ENCODE assay signal across 25 mouse cellular contexts in genomic region chr1:87164164-87164795, GRCm38 (mm10). TPM values are rescaled to one million over a fixed set of nuclear protein-coding genes. Genes with fewer than 3 reads are reported as not detected.
DNase-seq lines count a peak whose midpoint lies in the region; ATAC-seq and TF ChIP-seq lines count a peak whose summit lies in the region.
"Had no signal": no experiment of that assay in that cellular context is flagged by ENCODE, and none has a peak within 500 bp of the region (broad histone marks: within the 10 kb centered on the region; RNA-seq: fewer than 3 reads in every experiment).

No protein-coding gene starts in this region.

- H3K4me1 ChIP-seq in forebrain, embryonic 11.5 days (replicated peaks; ENCODE audit: control insufficient read depth, insufficient read depth, low read length), result no peaks in the 10 kb centered on the region
- peaks cover 32% of the 10 kb centered on the region for H3K4me1 ChIP-seq in forebrain, embryonic 10.5 days
- H3K4me1 ChIP-seq in hindbrain, embryonic 11.5 days (replicated peaks; ENCODE audit: control insufficient read depth, insufficient read depth, low read length), result no peaks in the 10 kb centered on the region
- peaks cover 10% of the 10 kb centered on the region; the same call in 1 of the 2 replicates for H3K4me1 ChIP-seq in midbrain, embryonic 14.5 days (ENCODE audit: control insufficient read depth, insufficient read depth, low read length)
- H3K4me1 ChIP-seq: embryonic facial prominence, embryonic 13.5 days; heart, embryonic 13.5 days; liver, embryonic 15.5 days; megakaryocyte, embryonic 14.5 days had no signal

- no peaks in the 10 kb centered on the region; the same call in 1 of the 2 replicates for H3K27me3 ChIP-seq in forebrain, embryonic 11.5 days (ENCODE audit: control insufficient read depth, insufficient read depth, low read length)
- H3K27me3 ChIP-seq in forebrain, embryonic 10.5 days (ENCODE audit: poor library complexity, severe bottlenecking), result peaks cover 84% of the 10 kb centered on the region
- H3K27me3 ChIP-seq in hindbrain, embryonic 11.5 days (ENCODE audit: control insufficient read depth, insufficient read depth, low read length), result no peaks in the 10 kb centered on the region
- no peaks in the 10 kb centered on the region for H3K27me3 ChIP-seq in midbrain, embryonic 14.5 days (ENCODE audit: control insufficient read depth, insufficient read depth, low read length)

- ATAC-seq in forebrain, embryonic 11.5 days (replicated peaks; ENCODE audit: low FRiP score), result peak; percentile 49; the same call in 1 of the 2 replicates
- peak; percentile 73 for ATAC-seq in hindbrain, embryonic 11.5 days (ENCODE audit: low FRiP score)
- ATAC-seq in midbrain, embryonic 14.5 days (ENCODE audit: low FRiP score, low TSS enrichment), result no peak
- ATAC-seq in monocyte, adult 5-6 weeks (replicated peaks; ENCODE audit: insufficient number of reproducible peaks, low FRiP score, low TSS enrichment, poor library complexity, severe bottlenecking), result no peak
- ATAC-seq: intestine, embryonic 16.5 days had no signal

- no peaks in the 10 kb centered on the region for H3K36me3 ChIP-seq in forebrain, embryonic 11.5 days (ENCODE audit: control insufficient read depth, insufficient read depth, low read length)
- H3K36me3 ChIP-seq in forebrain, embryonic 10.5 days (replicated peaks), result no peaks in the 10 kb centered on the region
- H3K36me3 ChIP-seq in hindbrain, embryonic 11.5 days (ENCODE audit: control insufficient read depth, insufficient read depth, low read length), result no peaks in the 10 kb centered on the region
- no peaks in the 10 kb centered on the region for H3K36me3 ChIP-seq in midbrain, embryonic 14.5 days (ENCODE audit: control insufficient read depth, insufficient read depth, low read length)
- H3K36me3 ChIP-seq: embryonic facial prominence, embryonic 13.5 days; heart, embryonic 13.5 days; liver, embryonic 15.5 days had no signal

- H3K4me3 ChIP-seq in forebrain, embryonic 11.5 days (ENCODE audit: low read depth, low read length), result no peak overlapping the region
- H3K4me3 ChIP-seq in forebrain, embryonic 10.5 days, result no peak overlapping the region
- no peak overlapping the region for H3K4me3 ChIP-seq in hindbrain, embryonic 11.5 days (ENCODE audit: low read depth, low read length)
- H3K4me3 ChIP-seq in midbrain, embryonic 14.5 days (replicated peaks; ENCODE audit: low read depth, low read length), result no peak overlapping the region
- H3K4me3 ChIP-seq: embryonic facial prominence, embryonic 13.5 days; heart, embryonic 13.5 days; liver, embryonic 15.5 days; megakaryocyte, embryonic 14.5 days had no signal

- no peak overlapping the region for H3K27ac ChIP-seq in forebrain, embryonic 11.5 days (ENCODE audit: low read depth, low read length)
- H3K27ac ChIP-seq in forebrain, embryonic 10.5 days, result no peak overlapping the region
- H3K27ac ChIP-seq in hindbrain, embryonic 11.5 days (ENCODE audit: low read depth, low read length), result 0 out of 2 replicates have a peak overlapping the region, but pooled peaks have one; percentile 17
- H3K27ac ChIP-seq in midbrain, embryonic 14.5 days (replicated peaks; ENCODE audit: low read depth, low read length), result 0 out of 2 replicates have a peak overlapping the region, but pooled peaks have one; percentile 6
- H3K27ac ChIP-seq: embryonic facial prominence, embryonic 13.5 days; heart, embryonic 13.5 days; liver, embryonic 15.5 days had no signal

- H3K9me3 ChIP-seq in forebrain, embryonic 11.5 days (ENCODE audit: control insufficient read depth, low read length), result no peaks in the 10 kb centered on the region
- no peaks in the 10 kb centered on the region for H3K9me3 ChIP-seq in forebrain, embryonic 10.5 days
- H3K9me3 ChIP-seq in hindbrain, embryonic 11.5 days (ENCODE audit: control insufficient read depth, low read length), result no peaks in the 10 kb centered on the region
- H3K9me3 ChIP-seq in midbrain, embryonic 14.5 days (ENCODE audit: control insufficient read depth, low read length), result no peaks in the 10 kb centered on the region
- H3K9me3 ChIP-seq: embryonic facial prominence, embryonic 13.5 days; heart, embryonic 13.5 days; liver, embryonic 15.5 days; megakaryocyte, embryonic 14.5 days had no signal

- no peak overlapping the region for H3K9ac ChIP-seq in forebrain, embryonic 11.5 days (ENCODE audit: low read length)
- no peak overlapping the region for H3K9ac ChIP-seq in hindbrain, embryonic 11.5 days (ENCODE audit: low read depth, low read length)
- no peak overlapping the region for H3K9ac ChIP-seq in midbrain, embryonic 14.5 days (replicated peaks; ENCODE audit: low read length)
- H3K9ac ChIP-seq: embryonic facial prominence, embryonic 13.5 days; heart, embryonic 13.5 days; liver, embryonic 15.5 days had no signal

- no peak for DNase-seq in forebrain, embryonic 11.5 days (ENCODE audit: low spot score)
- DNase-seq in forebrain, embryonic 10.5 days (ENCODE audit: extremely low spot score, low spot score), result no peak
- DNase-seq in brain, embryonic 14.5 days (ENCODE audit: low read depth), result peak; percentile 64
- no peak for DNase-seq in hindbrain, embryonic 11.5 days (ENCODE audit: low spot score)
- no peak for DNase-seq in midbrain, embryonic 14.5 days
- DNase-seq in gastrocnemius, postnatal 10 days, result no peak
- no peak for DNase-seq in adrenal gland, postnatal 10 days
- DNase-seq: adrenal gland, adult 2 months; cerebellum, adult 18-20 months; heart, postnatal 36 days; kidney, postnatal 14 days; lung, postnatal 10 days; thymus, postnatal 4 days had no signal

- H3K4me2 ChIP-seq in forebrain, embryonic 11.5 days (ENCODE audit: low read depth, low read length, severe bottlenecking), result no peak overlapping the region
- no peak overlapping the region for H3K4me2 ChIP-seq in hindbrain, embryonic 11.5 days (replicated peaks; ENCODE audit: low read depth, low read length)
- H3K4me2 ChIP-seq in midbrain, embryonic 14.5 days (ENCODE audit: low read length), result no peak overlapping the region
- H3K4me2 ChIP-seq: embryonic facial prominence, embryonic 13.5 days; heart, embryonic 13.5 days; liver, embryonic 15.5 days had no signal

- WGBS in forebrain, embryonic 11.5 days, result 53% methylated on average over 11 of the region's 11 CpGs
- whole genome bisulfite sequencing in forebrain, embryonic 10.5 days, result 42% methylated on average over 11 of the region's 11 CpGs
- 38% methylated on average over 11 of the region's 11 CpGs for WGBS in hindbrain, embryonic 11.5 days
- 43% methylated on average over 11 of the region's 11 CpGs for WGBS in midbrain, embryonic 14.5 days

- no peak for TF ChIP-seq CTCF in brain, embryonic 14.5 days (IDR thresholded peaks at IDR 0.05; ENCODE audit: borderline replicate concordance, extremely low read depth, insufficient read depth, insufficient read length)

- no peak for TF ChIP-seq POLR2A in brain, embryonic 14.5 days (IDR thresholded peaks at IDR 0.05; ENCODE audit: borderline replicate concordance, extremely low read depth, insufficient read depth, insufficient read length, poor library complexity, severe bottlenecking)

RNA-seq across cellular contexts. Expression of gene Ecel1, which starts 8.0 kb away (rescaled TPM):
- polyA plus RNA-seq in forebrain, embryonic 11.5 days (2014; fragmentation: Nextera tagmentation; extraction: Ambion mirVana), result 5.4 and 6.2 TPM in 2 replicates
- 1.1 and 1.2 TPM in 2 replicates for polyA plus RNA-seq in forebrain, embryonic 10.5 days (2016; fragmentation: Nextera tagmentation; extraction: Ambion mirVana)
- polyA plus RNA-seq in brain, embryonic 14.5 days (2012; rRNA removed), result 49.0 and 57.3 TPM in 2 replicates
- 10.0 and 14.7 TPM in 2 replicates for polyA plus RNA-seq in hindbrain, embryonic 11.5 days (2014; fragmentation: Nextera tagmentation; extraction: Ambion mirVana)
- polyA plus RNA-seq in midbrain, embryonic 14.5 days (2014; fragmentation: Nextera tagmentation; extraction: Ambion mirVana), result 5.1 and 5.3 TPM in 2 replicates
- under 1 TPM in 1 of 2 experiments, not detected in 1; 0.09 TPM for total RNA-seq in gastrocnemius, postnatal 10 days (2021)
- not detected in 3 replicates for total RNA-seq in monocyte, adult 5-6 weeks (2017)
- total RNA-seq in adrenal gland, postnatal 10 days (2021), result 10 to 100 TPM in 1 of 2 experiments, 1 to 10 TPM in 1; 2.4 to 10.1 TPM
- total RNA-seq: common myeloid progenitor, adult 5-6 weeks; granulocyte monocyte progenitor cell, adult 5-6 weeks; heart, postnatal 36 days had no signal
- polyA plus RNA-seq: liver, embryonic 15.5 days had no signal

RNA-seq across cellular contexts. Expression of gene Prss56, which starts 18.8 kb away (rescaled TPM):
- polyA plus RNA-seq in forebrain, embryonic 11.5 days (2014; fragmentation: Nextera tagmentation; extraction: Ambion mirVana), result not detected in 2 replicates
- polyA plus RNA-seq in forebrain, embryonic 10.5 days (2016; fragmentation: Nextera tagmentation; extraction: Ambion mirVana), result not detected in 2 replicates
- polyA plus RNA-seq in brain, embryonic 14.5 days (2012; rRNA removed), result 0.28 and 1.3 TPM in 2 replicates
- 1.9 and 3.3 TPM in 2 replicates for polyA plus RNA-seq in hindbrain, embryonic 11.5 days (2014; fragmentation: Nextera tagmentation; extraction: Ambion mirVana)
- 0.32 TPM in 1 of 2 replicates, not detected in the other for polyA plus RNA-seq in midbrain, embryonic 14.5 days (2014; fragmentation: Nextera tagmentation; extraction: Ambion mirVana)
- total RNA-seq in gastrocnemius, postnatal 10 days (2021), result not detected
- not detected in 3 replicates for total RNA-seq in monocyte, adult 5-6 weeks (2017)
- not detected for total RNA-seq in adrenal gland, postnatal 10 days (2021)
- total RNA-seq: adrenal gland, adult 2 months; common myeloid progenitor, adult 5-6 weeks; granulocyte monocyte progenitor cell, adult 5-6 weeks; heart, postnatal 36 days had no signal
- polyA plus RNA-seq: embryonic facial prominence, embryonic 13.5 days; intestine, embryonic 16.5 days; liver, embryonic 15.5 days; small intestine, adult 2 months had no signal

RNA-seq across cellular contexts. Expression of gene Chrnd, which starts 26.1 kb away (rescaled TPM):
- 0.07 TPM in 1 of 2 replicates, not detected in the other for polyA plus RNA-seq in forebrain, embryonic 11.5 days (2014; fragmentation: Nextera tagmentation; extraction: Ambion mirVana)
- polyA plus RNA-seq in forebrain, embryonic 10.5 days (2016; fragmentation: Nextera tagmentation; extraction: Ambion mirVana), result not detected in 2 replicates
- polyA plus RNA-seq in brain, embryonic 14.5 days (2012; rRNA removed), result 0.07 and 0.14 TPM in 2 replicates
- 0.47 TPM in 1 of 2 replicates, not detected in the other for polyA plus RNA-seq in hindbrain, embryonic 11.5 days (2014; fragmentation: Nextera tagmentation; extraction: Ambion mirVana)
- polyA plus RNA-seq in midbrain, embryonic 14.5 days (2014; fragmentation: Nextera tagmentation; extraction: Ambion mirVana), result not detected in 2 replicates
- 1 to 10 TPM; 8.0 to 8.2 TPM for total RNA-seq in gastrocnemius, postnatal 10 days (2021)
- total RNA-seq in monocyte, adult 5-6 weeks (2017), result not detected in 3 replicates
- total RNA-seq in adrenal gland, postnatal 10 days (2021), result under 1 TPM; 0.27 to 0.97 TPM
- total RNA-seq: adrenal gland, adult 2 months; common myeloid progenitor, adult 5-6 weeks; granulocyte monocyte progenitor cell, adult 5-6 weeks; heart, postnatal 36 days; layer of hippocampus, postnatal 10 days; left cerebral cortex, postnatal 14 days; MEL had no signal
- polyA plus RNA-seq: adrenal gland, adult 2 months; heart, embryonic 13.5 days; intestine, embryonic 16.5 days had no signal

RNA-seq across cellular contexts. Expression of gene Akp3, which starts 39.5 kb away (rescaled TPM):
- not detected in 2 replicates for polyA plus RNA-seq in forebrain, embryonic 11.5 days (2014; fragmentation: Nextera tagmentation; extraction: Ambion mirVana)
- not detected in 2 replicates for polyA plus RNA-seq in forebrain, embryonic 10.5 days (2016; fragmentation: Nextera tagmentation; extraction: Ambion mirVana)
- polyA plus RNA-seq in brain, embryonic 14.5 days (2012; rRNA removed), result 0.05 TPM in 1 of 2 replicates, not detected in the other
- not detected in 2 replicates for polyA plus RNA-seq in hindbrain, embryonic 11.5 days (2014; fragmentation: Nextera tagmentation; extraction: Ambion mirVana)
- not detected in 2 replicates for polyA plus RNA-seq in midbrain, embryonic 14.5 days (2014; fragmentation: Nextera tagmentation; extraction: Ambion mirVana)
- not detected for total RNA-seq in gastrocnemius, postnatal 10 days (2021)
- total RNA-seq in monocyte, adult 5-6 weeks (2017), result not detected in 3 replicates
- not detected for total RNA-seq in adrenal gland, postnatal 10 days (2021)
- total RNA-seq: adrenal gland, adult 2 months; common myeloid progenitor, adult 5-6 weeks; granulocyte monocyte progenitor cell, adult 5-6 weeks; heart, postnatal 36 days; layer of hippocampus, postnatal 10 days; left cerebral cortex, postnatal 14 days; MEL had no signal
- polyA plus RNA-seq: adrenal gland, adult 2 months; embryonic facial prominence, embryonic 13.5 days; heart, embryonic 13.5 days; liver, embryonic 15.5 days had no signal

RNA-seq across cellular contexts. Expression of gene Chrng, which starts 40.2 kb away (rescaled TPM):
- 0.23 TPM in 1 of 2 replicates, not detected in the other for polyA plus RNA-seq in forebrain, embryonic 11.5 days (2014; fragmentation: Nextera tagmentation; extraction: Ambion mirVana)
- 0.36 TPM in 1 of 2 replicates, not detected in the other for polyA plus RNA-seq in forebrain, embryonic 10.5 days (2016; fragmentation: Nextera tagmentation; extraction: Ambion mirVana)
- 0.16 and 0.85 TPM in 2 replicates for polyA plus RNA-seq in brain, embryonic 14.5 days (2012; rRNA removed)
- polyA plus RNA-seq in hindbrain, embryonic 11.5 days (2014; fragmentation: Nextera tagmentation; extraction: Ambion mirVana), result 0.73 and 1.0 TPM in 2 replicates
- not detected in 2 replicates for polyA plus RNA-seq in midbrain, embryonic 14.5 days (2014; fragmentation: Nextera tagmentation; extraction: Ambion mirVana)
- 1 to 10 TPM; 3.0 to 3.5 TPM for total RNA-seq in gastrocnemius, postnatal 10 days (2021)
- not detected in 3 replicates for total RNA-seq in monocyte, adult 5-6 weeks (2017)
- under 1 TPM in 1 of 2 experiments, not detected in 1; 0.30 TPM for total RNA-seq in adrenal gland, postnatal 10 days (2021)
- total RNA-seq: adrenal gland, adult 2 months; common myeloid progenitor, adult 5-6 weeks; heart, postnatal 36 days; layer of hippocampus, postnatal 10 days; left cerebral cortex, postnatal 14 days; MEL had no signal
- polyA plus RNA-seq: adrenal gland, adult 2 months; small intestine, adult 2 months had no signal

Comparison
In these comparisons a context has a peak if more than half of its experiments do, and no peak if none do; other contexts are left out.
1. ATAC-seq: peak in forebrain, embryonic 11.5 days (single experiment) and hindbrain, embryonic 11.5 days (single experiment); none in midbrain, embryonic 14.5 days (single experiment) and monocyte, adult 5-6 weeks (single experiment).
2. H3K27ac ChIP-seq: peak in hindbrain, embryonic 11.5 days (single experiment) and midbrain, embryonic 14.5 days (single experiment); none in forebrain, embryonic 11.5 days (single experiment) and forebrain, embryonic 10.5 days (single experiment).